Mouse (Mus musculus): ENCODE results near the gene Dcaf11.

Gene Dcaf11

GRCm38 (mm10) chr14:55559799-55560201 is at the start of gene Dcaf11:
Gene Dcaf11 (plus strand): TSS chr14:55560006.
- DNase-seq (ENCODE audit: low spot score) = peak; percentile 80

GRCm38 (mm10) chr14:55510125-55510731 is 49.6 kb upstream of the Dcaf11 start, which contains the start of gene Cpne6:
Gene Cpne6 (plus strand): TSS chr14:55510445.
- no peak for DNase-seq (ENCODE audit: low spot score)

- DNase-seq (ENCODE audit: low spot score) = no peak
Measured at GRCm38 (mm10) chr14:55511037-55511436, 48.8 kb upstream of the Dcaf11 start.

- DNase-seq (ENCODE audit: low spot score) = no peak
Measured at GRCm38 (mm10) chr14:55513927-55514326, 45.9 kb upstream of the Dcaf11 start.

- no peak for DNase-seq (ENCODE audit: low spot score)
Measured at GRCm38 (mm10) chr14:55515846-55516245, 44.0 kb upstream of the Dcaf11 start.

GRCm38 (mm10) chr14:55518897-55519296 is 40.9 kb upstream of the Dcaf11 start:
- no peak for DNase-seq (ENCODE audit: low spot score)

- no peak for DNase-seq (ENCODE audit: low spot score)
Measured at GRCm38 (mm10) chr14:55519604-55520003, 40.2 kb upstream of the Dcaf11 start.

- peak; percentile 5 for DNase-seq (ENCODE audit: low spot score)
Measured at GRCm38 (mm10) chr14:55520451-55521361, 39.1 kb upstream of the Dcaf11 start.

- DNase-seq (ENCODE audit: low spot score) = no peak
Measured at GRCm38 (mm10) chr14:55524062-55524461, 35.7 kb upstream of the Dcaf11 start.

GRCm38 (mm10) chr14:55524785-55525184 is 35.0 kb upstream of the Dcaf11 start, which contains the start of gene Nrl:
Gene Nrl (minus strand): TSS chr14:55524981.
- no peak for DNase-seq (ENCODE audit: low spot score)

GRCm38 (mm10) chr14:55526674-55527073 is 33.1 kb upstream of the Dcaf11 start:
- DNase-seq (ENCODE audit: low spot score) = no peak

- peak; percentile 31 for DNase-seq (ENCODE audit: low spot score)
Measured at GRCm38 (mm10) chr14:55527940-55528339, 31.9 kb upstream of the Dcaf11 start.

GRCm38 (mm10) chr14:55536116-55536745 is 23.6 kb upstream of the Dcaf11 start:
- no peak for DNase-seq (ENCODE audit: low spot score)

- peak; percentile 40 for DNase-seq (ENCODE audit: low spot score)
Measured at GRCm38 (mm10) chr14:55540067-55540786, 19.6 kb upstream of the Dcaf11 start, which contains the start of gene Pck2. Gene Pck2 (plus strand): TSS chr14:55540266.

- peak; percentile 59 for DNase-seq (ENCODE audit: low spot score)
Measured at GRCm38 (mm10) chr14:55540787-55541321, 19.0 kb upstream of the Dcaf11 start.

GRCm38 (mm10) chr14:55542268-55542667 is 17.5 kb upstream of the Dcaf11 start:
- DNase-seq (ENCODE audit: low spot score) = no peak

- DNase-seq (ENCODE audit: low spot score) = no peak
Measured at GRCm38 (mm10) chr14:55544334-55544733, 15.5 kb upstream of the Dcaf11 start.

- no peak for DNase-seq (ENCODE audit: low spot score)
Measured at GRCm38 (mm10) chr14:55550191-55550590, 9.6 kb upstream of the Dcaf11 start.

GRCm38 (mm10) chr14:55551347-55551746 is 8.5 kb upstream of the Dcaf11 start:
- DNase-seq (ENCODE audit: low spot score) = no peak

- no peak for DNase-seq (ENCODE audit: low spot score)
Measured at GRCm38 (mm10) chr14:55551794-55552193, 8.0 kb upstream of the Dcaf11 start.

GRCm38 (mm10) chr14:55554635-55555034 is 5.2 kb upstream of the Dcaf11 start:
- DNase-seq (ENCODE audit: low spot score) = no peak

GRCm38 (mm10) chr14:55555788-55556187 is 4.0 kb upstream of the Dcaf11 start:
- no peak for DNase-seq (ENCODE audit: low spot score)

Data from T-cell, adult 2 months (primary cell).